Mouse (Mus musculus) CH12.LX (cell line): ENCODE measurements around the gene Vmn1r207-ps. TPM values are rescaled to one million over a fixed set of nuclear protein-coding genes. Genes with fewer than 3 reads are reported as not detected.
"Not testable (repeated sequence)": the region's sequence is repeated elsewhere in the genome, so short reads cannot be mapped to it uniquely, and the experiment has no call there.

ENCODE experiments used
- DNase-seq: peaks from one replicate; pipeline ENCODE4 v3.0.0-alpha.2; 2013; ENCODE audit errors: extremely low read depth
- H3K27ac ChIP-seq: 2 replicates; pipeline ENCODE4 v1.5.1; 2012; ENCODE audit warnings: low read depth, mild to moderate bottlenecking, control low read depth, moderate library complexity; ENCODE audit not compliant: insufficient read depth
- H3K27me3 ChIP-seq: replicated peaks from 2 replicates; pipeline ENCODE3; 2012; ENCODE audit warnings: inconsistent platforms
- H3K36me3 ChIP-seq, 2 experiments: replicated peaks in 1 of 2; 2 replicates each; pipeline versions ENCODE3 to v1.6.1; 2012; ENCODE audit warnings: inconsistent platforms in 1 of 2, low read length in 1 of 2, mild to moderate bottlenecking in 1 of 2, mixed read lengths in 1 of 2, moderate library complexity in 1 of 2; ENCODE audit not compliant: control insufficient read depth in 1 of 2, insufficient read depth in 1 of 2
- H3K4me1 ChIP-seq, 2 experiments: 2 replicates each; pipeline ENCODE4 v1.6.1; 2012; ENCODE audit warnings: inconsistent platforms in 1 of 2, moderate library complexity in 1 of 2; ENCODE audit not compliant: insufficient read depth in 2 of 2, control insufficient read depth in 1 of 2
- H3K4me2 ChIP-seq: 2 replicates; pipeline ENCODE4 v1.6.1; 2012; ENCODE audit warnings: low read depth, mild to moderate bottlenecking, control low read depth; ENCODE audit not compliant: poor library complexity, insufficient read depth, severe bottlenecking
- H3K4me3 ChIP-seq, 3 experiments: fragments of 150-350 bp in 1 of 3; sonication (generic) in 1 of 3; replicated peaks in 1 of 3; 2 replicates each; pipeline versions ENCODE3 to v1.5.1; 2011 to 2012; ENCODE audit warnings: low read depth in 2 of 3, low read length in 2 of 3, mild to moderate bottlenecking in 2 of 3, moderate library complexity in 2 of 3, control low read depth in 1 of 3, improper control_type of control experiment in 1 of 3, inconsistent platforms in 1 of 3, mixed read lengths in 1 of 3; ENCODE audit not compliant: poor library complexity in 1 of 3
- H3K79me2 ChIP-seq: replicated peaks from 2 replicates; pipeline ENCODE4 v1.6.1; 2012; ENCODE audit warnings: mild to moderate bottlenecking, moderate library complexity; ENCODE audit not compliant: control insufficient read depth, poor library complexity, insufficient read depth, severe bottlenecking; ENCODE audit errors: extremely low read depth
- H3K9ac ChIP-seq: 2 replicates; pipeline ENCODE4 v1.6.1; 2012; ENCODE audit warnings: low read depth, mild to moderate bottlenecking, control low read depth, moderate library complexity; ENCODE audit not compliant: insufficient read depth
- H3K9me3 ChIP-seq: replicated peaks from 2 replicates; pipeline ENCODE3; 2012; ENCODE audit warnings: low read length, inconsistent platforms, mixed read lengths
- dilution Hi-C: fragments of 300-500 bp; cut with MboI; formaldehyde crosslinking; loops from 2 replicates; pipeline ENCODE4 v1.14.3; 2020; ENCODE audit warnings: low sequenced_read_pairs; ENCODE audit not compliant: extremely low pct_unique_long_range_greater_than_20kb, extremely low pct_ligation_motif_present
- in situ Hi-C: fragments of 300-500 bp; cut with MboI; formaldehyde crosslinking; loops from 3 replicates; pipeline ENCODE4 v1.14.3; 2019; ENCODE audit warnings: low sequenced_read_pairs, low pct_ligation_motif_present, low pct_unique_long_range_greater_than_20kb, mixed read lengths
- polyA plus RNA-seq: library from polyadenylated mRNA; unstranded; fragments of >175 nt; gene quantifications from 2 replicates; pipeline ENCODE4 v1.2.1, GENCODE M21; 2012; ENCODE audit warnings: low read depth; ENCODE audit not compliant: insufficient read length
- total RNA-seq, 2 experiments: library from RNA; depleted of rRNA; stranded (reverse); fragments of 300-350 nt in 1 of 2; fragments of >200 nt in 1 of 2; gene quantifications; 2 replicates each; pipeline ENCODE4 v1.2.3; 2012 to 2014

The Vmn1r207-ps gene
- total and polyA plus RNA-seq, 3 experiments: not detected

- H3K27me3 ChIP-seq, H3K27ac ChIP-seq, in situ Hi-C loops, H3K9ac ChIP-seq, dilution Hi-C loops, H3K79me2 ChIP-seq, H3K36me3 ChIP-seq, H3K4me1 ChIP-seq, H3K4me3 ChIP-seq, H3K4me2 ChIP-seq, H3K9me3 ChIP-seq, DNase-seq: not testable (repeated sequence)
Observed at GRCm38 (mm10) chr13:22706947-22707346, 22.5 kb downstream of the Vmn1r207-ps start.

- H3K9me3 ChIP-seq, H3K4me2 ChIP-seq, dilution Hi-C loops, H3K9ac ChIP-seq, H3K4me3 ChIP-seq, H3K4me1 ChIP-seq, H3K36me3 ChIP-seq, H3K27me3 ChIP-seq, H3K79me2 ChIP-seq, in situ Hi-C loops, H3K27ac ChIP-seq, DNase-seq: not testable (repeated sequence)
Observed at GRCm38 (mm10) chr13:22702951-22703350, 26.5 kb downstream of the Vmn1r207-ps start.

Other genes with a start within 250 kb of the Vmn1r207-ps start
- not detected in 2 replicates for gene Vmn1r202, start 224.2 kb downstream of the Vmn1r207-ps start, total RNA-seq (2012; rRNA removed)
- gene Vmn1r202, start 224.2 kb downstream of the Vmn1r207-ps start, total RNA-seq (2014; rRNA removed): not detected in 2 replicates
- gene Vmn1r202, start 224.2 kb downstream of the Vmn1r207-ps start, polyA plus RNA-seq: not detected in 2 replicates
- gene Vmn1r203, start 211.5 kb downstream of the Vmn1r207-ps start, total RNA-seq (2012; rRNA removed): 0.04 TPM in 2 replicates
- 0.08 and 0.14 TPM in 2 replicates for gene Vmn1r203, start 211.5 kb downstream of the Vmn1r207-ps start, total RNA-seq (2014; rRNA removed)
- gene Vmn1r203, start 211.5 kb downstream of the Vmn1r207-ps start, polyA plus RNA-seq: 0.05 and 0.06 TPM in 2 replicates
- gene Vmn1r204, start 176.4 kb downstream of the Vmn1r207-ps start, total RNA-seq (2012; rRNA removed): not detected in 2 replicates
- not detected in 2 replicates for gene Vmn1r204, start 176.4 kb downstream of the Vmn1r207-ps start, total RNA-seq (2014; rRNA removed)
- gene Vmn1r204, start 176.4 kb downstream of the Vmn1r207-ps start, polyA plus RNA-seq: not detected in 2 replicates
- not detected in 2 replicates for gene Vmn1r205, start 136.6 kb downstream of the Vmn1r207-ps start, total RNA-seq (2012; rRNA removed)
- not detected in 2 replicates for gene Vmn1r205, start 136.6 kb downstream of the Vmn1r207-ps start, total RNA-seq (2014; rRNA removed)
- not detected in 2 replicates for gene Vmn1r205, start 136.6 kb downstream of the Vmn1r207-ps start, polyA plus RNA-seq
- gene Vmn1r206, start 105.4 kb downstream of the Vmn1r207-ps start, total RNA-seq (2012; rRNA removed): not detected in 2 replicates
- not detected in 2 replicates for gene Vmn1r206, start 105.4 kb downstream of the Vmn1r207-ps start, total RNA-seq (2014; rRNA removed)
- not detected in 2 replicates for gene Vmn1r206, start 105.4 kb downstream of the Vmn1r207-ps start, polyA plus RNA-seq
- gene Vmn1r208, start 47.8 kb upstream of the Vmn1r207-ps start, total RNA-seq (2012; rRNA removed): not detected in 2 replicates
- gene Vmn1r208, start 47.8 kb upstream of the Vmn1r207-ps start, total RNA-seq (2014; rRNA removed): not detected in 2 replicates
- 0.07 TPM in 1 of 2 replicates, not detected in the other for gene Vmn1r208, start 47.8 kb upstream of the Vmn1r207-ps start, polyA plus RNA-seq
- gene Vmn1r209, start 80.1 kb upstream of the Vmn1r207-ps start, total RNA-seq (2012; rRNA removed): not detected in 2 replicates
- not detected in 2 replicates for gene Vmn1r209, start 80.1 kb upstream of the Vmn1r207-ps start, total RNA-seq (2014; rRNA removed)
- gene Vmn1r209, start 80.1 kb upstream of the Vmn1r207-ps start, polyA plus RNA-seq: not detected in 2 replicates
- not detected in 2 replicates for gene Vmn1r210, start 101.7 kb upstream of the Vmn1r207-ps start, total RNA-seq (2012; rRNA removed)
- not detected in 2 replicates for gene Vmn1r210, start 101.7 kb upstream of the Vmn1r207-ps start, total RNA-seq (2014; rRNA removed)
- not detected in 2 replicates for gene Vmn1r210, start 101.7 kb upstream of the Vmn1r207-ps start, polyA plus RNA-seq
- gene Vmn1r211, start 127.9 kb upstream of the Vmn1r207-ps start, total RNA-seq (2012; rRNA removed): not detected in 2 replicates
- not detected in 2 replicates for gene Vmn1r211, start 127.9 kb upstream of the Vmn1r207-ps start, total RNA-seq (2014; rRNA removed)
- not detected in 2 replicates for gene Vmn1r211, start 127.9 kb upstream of the Vmn1r207-ps start, polyA plus RNA-seq
- gene Vmn1r212, start 154.6 kb upstream of the Vmn1r207-ps start, total RNA-seq (2012; rRNA removed): not detected in 2 replicates
- not detected in 2 replicates for gene Vmn1r212, start 154.6 kb upstream of the Vmn1r207-ps start, total RNA-seq (2014; rRNA removed)
- not detected in 2 replicates for gene Vmn1r212, start 154.6 kb upstream of the Vmn1r207-ps start, polyA plus RNA-seq